Mouse (Mus musculus): ENCODE measurements at regions not wholly inside any gene's neighbourhood (a gene's known extent, or its start where the extent isn't known, plus 50 kb on each side); places are given as distances from the start of the nearest gene placed in this dataset.

- no peak for TF ChIP-seq GATA1 (IDR thresholded peaks at IDR 0.05; ENCODE audit: low read length)
- TF ChIP-seq TAL1 (IDR thresholded peaks at IDR 0.05; ENCODE audit: low read length): no peak
Observed at GRCm38 (mm10) chr14:62198476-62199190, 93.8 kb upstream of the Rnaseh2b start.

Data from erythroblast, embryonic 14.5 days (primary cell).